Mouse (Mus musculus) lung, postnatal 0 days (tissue): Measurements from ENCODE around the gene Cnksr1. TPM values are rescaled to one million over a fixed set of nuclear protein-coding genes. Genes with fewer than 3 reads are reported as not detected.

Source experiments
- ATAC-seq: fragments of 200-750 bp; cut with Nextera tagmentation; 2 replicates; pipeline ENCODE4 v1.8.0; 2017; ENCODE audit warnings: moderate library complexity
- DNase-seq: peaks from one replicate; pipeline ENCODE4 v3.0.0-alpha.2; 2016; ENCODE audit warnings: low spot score
- H3K27ac ChIP-seq: fragments of 300-500 bp; sonication (generic); 2 replicates; pipeline ENCODE4 v1.5.1; 2014; ENCODE audit warnings: antibody characterized with exemption, mild to moderate bottlenecking, low read length, mixed read lengths
- H3K27me3 ChIP-seq: fragments of 300-500 bp; sonication (generic); replicated peaks from 2 replicates; pipeline ENCODE4 v1.6.1; 2014; ENCODE audit warnings: low read length, mixed read lengths; ENCODE audit not compliant: insufficient read depth
- H3K36me3 ChIP-seq: fragments of 300-500 bp; sonication (generic); 2 replicates; pipeline ENCODE4 v1.6.1; 2014; ENCODE audit warnings: low read length, mixed read lengths; ENCODE audit not compliant: insufficient read depth
- H3K4me1 ChIP-seq: fragments of 300-500 bp; sonication (generic); 2 replicates; pipeline ENCODE4 v1.6.1; 2014; ENCODE audit warnings: antibody characterized with exemption, low read depth, low read length, mixed read lengths; ENCODE audit not compliant: insufficient read depth
- H3K4me2 ChIP-seq: fragments of 300-500 bp; sonication (generic); replicated peaks from 2 replicates; pipeline ENCODE4 v1.6.1; 2014; ENCODE audit warnings: low read depth, mild to moderate bottlenecking, low read length, moderate library complexity, mixed read lengths
- H3K4me3 ChIP-seq: fragments of 300-500 bp; sonication (generic); 2 replicates; pipeline ENCODE4 v1.5.1; 2014; ENCODE audit warnings: low read depth, low read length
- H3K9ac ChIP-seq: fragments of 300-500 bp; sonication (generic); replicated peaks from 2 replicates; pipeline ENCODE4 v1.6.1; 2014; ENCODE audit warnings: low read depth, mild to moderate bottlenecking
- H3K9me3 ChIP-seq: fragments of 300-500 bp; sonication (generic); 2 replicates; pipeline ENCODE4 v1.6.1; 2016; ENCODE audit warnings: low read length, mixed read lengths
- CTCF ChIP-seq: IDR thresholded peaks from 2 replicates; pipeline ENCODE4 v1.5.1; 2016; ENCODE audit warnings: antibody characterized with exemption, mild to moderate bottlenecking
- EP300 ChIP-seq: IDR thresholded peaks from 2 replicates; pipeline ENCODE4 v1.6.1; 2016; ENCODE audit warnings: antibody characterized with exemption, mild to moderate bottlenecking, control low read depth
- WGBS: fragments of 180-500 bp; shearing (Covaris S2); extraction: QIAGEN DNeasy Blood & Tissue Kit; methylation state at CpG from one replicate; pipeline ENCODE4 v1.1.7; 2014; 5-methylcytosine and 5-hydroxymethylcytosine counted together
- polyA plus RNA-seq: library from polyadenylated mRNA; unstranded; fragments of >200 nt; fragmentation: Nextera tagmentation; extraction: Ambion mirVana; gene quantifications from 2 replicates; pipeline ENCODE4 v1.2.1, GENCODE M21; 2015

Gene Cnksr1
- 11.9 and 13.0 TPM in 2 replicates for polyA plus RNA-seq

DNA sequence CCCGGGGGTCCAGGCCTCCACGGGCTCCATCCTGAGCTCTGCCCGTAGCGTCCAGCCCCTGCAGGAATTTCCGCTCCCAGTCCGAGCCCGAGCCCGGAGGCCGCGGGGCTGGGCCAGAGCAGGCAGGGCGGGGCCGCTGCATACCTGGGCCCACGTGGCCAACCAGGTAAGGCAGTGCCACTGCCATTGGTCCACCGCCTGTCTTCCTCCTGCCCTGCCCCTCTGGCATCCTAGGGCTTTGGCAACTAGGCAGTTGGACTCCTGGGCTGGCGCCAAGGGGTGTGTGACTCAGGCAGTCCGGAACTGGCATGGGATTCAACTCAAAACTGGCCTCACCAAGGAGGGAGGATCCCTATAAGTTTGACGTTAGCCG lies at the start of gene Cnksr1:
Gene Cnksr1, minus strand, starts transcription at position 121 of the 373 bp plus-strand sequence.
- peak within 1 kb of the TSS; percentile 37; the same call in 1 of the 2 replicates for H3K9ac ChIP-seq
- no peaks in the 10 kb centered on the region for H3K9me3 ChIP-seq
- peak within 1 kb of the TSS; percentile 38 for H3K4me3 ChIP-seq
- H3K27ac ChIP-seq, result peak within 1 kb of the TSS; percentile 91
- H3K36me3 ChIP-seq, result no peaks in the 10 kb centered on the region
- WGBS, result 2% methylated on average over 16 of the region's 18 CpGs
- H3K4me1 ChIP-seq, result peaks cover 4% of the 10 kb centered on the region
- DNase-seq (peak; percentile 95), ATAC-seq (peak; percentile 99)
- peak within 1 kb of the TSS; percentile 50 for H3K4me2 ChIP-seq
- TF ChIP-seq CTCF, result no peak
- TF ChIP-seq EP300, result no peak
- H3K27me3 ChIP-seq, result no peaks in the 10 kb centered on the region

DNA sequence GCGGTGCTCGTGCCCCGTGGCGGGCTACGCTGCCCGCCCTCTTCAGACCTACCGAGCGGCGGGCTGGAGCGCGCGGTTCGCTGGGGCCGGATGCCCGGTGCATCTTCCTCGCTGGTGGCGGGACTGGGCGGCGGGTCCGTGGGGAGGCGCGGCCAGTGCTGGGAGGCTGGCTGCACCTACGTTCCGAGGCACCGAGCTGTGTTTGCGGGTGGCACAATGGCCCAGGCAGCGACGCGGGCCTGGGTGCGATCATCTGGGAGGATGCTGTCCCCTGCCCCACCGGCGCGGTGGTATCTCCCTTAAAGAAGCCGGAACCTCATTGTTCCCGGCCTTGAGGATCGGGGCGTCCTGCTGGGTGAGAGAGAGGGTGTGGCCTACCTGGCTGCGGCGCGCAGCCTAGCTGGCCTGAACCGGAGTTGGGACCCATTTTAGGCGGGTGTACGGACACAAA lies 49.4 kb upstream of the Cnksr1 start, which contains the start of gene Pdik1l:
Gene Pdik1l, minus strand, starts transcription at position 321 of the 451 bp plus-strand sequence.
- TF ChIP-seq CTCF (no peak), EP300 (no peak)
- Histone ChIP-seq H3K27ac (peak within 1 kb of the TSS; percentile 98), H3K36me3 (no peaks in the 10 kb centered on the region), H3K27me3 (no peaks in the 10 kb centered on the region), H3K9me3 (no peaks in the 10 kb centered on the region), H3K4me3 (peak within 1 kb of the TSS; percentile 93), H3K4me1 (peaks cover 9% of the 10 kb centered on the region; the same call in 1 of the 2 replicates), H3K4me2 (peak within 1 kb of the TSS; percentile 94), H3K9ac (peak within 1 kb of the TSS; percentile 86)
- peak; percentile 92 for DNase-seq
- WGBS, result under 1% methylated on average over 36 of the region's 43 CpGs
- peak; percentile 76 for ATAC-seq

DNA sequence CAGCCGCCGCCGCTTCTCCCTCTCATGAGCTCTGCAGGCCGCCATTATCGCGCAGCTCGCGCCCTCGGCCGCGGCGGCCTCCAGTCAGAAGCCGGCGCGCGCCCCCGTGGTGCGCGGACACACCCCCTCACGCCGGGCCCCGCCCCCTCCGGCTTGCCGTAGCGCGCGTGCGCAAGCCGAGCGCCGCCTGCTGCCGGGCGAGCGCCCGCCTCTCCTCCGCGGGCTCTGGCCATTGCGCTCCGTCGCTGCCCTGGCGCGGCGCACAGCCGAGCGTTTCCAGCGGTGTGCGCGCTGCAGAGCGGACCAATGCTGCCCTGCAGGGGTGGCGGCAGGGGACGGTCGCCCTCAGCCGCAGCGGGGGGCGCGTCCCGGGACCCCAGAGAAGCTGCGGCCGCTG lies 49.0 kb upstream of the Cnksr1 start:
- Histone ChIP-seq H3K4me1 (peaks cover 9% of the 10 kb centered on the region; the same call in 1 of the 2 replicates), H3K9ac (peak overlapping the region; percentile 86), H3K27me3 (no peaks in the 10 kb centered on the region), H3K36me3 (0 out of 2 replicates have a peak, but pooled peaks cover under 1% of the 10 kb centered on the region), H3K4me3 (peak overlapping the region; percentile 93), H3K4me2 (peak overlapping the region; percentile 94), H3K27ac (peak overlapping the region; percentile 98), H3K9me3 (no peaks in the 10 kb centered on the region)
- WGBS, result 1% methylated on average over 17 of the region's 59 CpGs
- DNase-seq, result peak; percentile 95
- TF ChIP-seq CTCF (peak; percentile 59), EP300 (no peak)
- ATAC-seq, result peak; percentile 96

DNA sequence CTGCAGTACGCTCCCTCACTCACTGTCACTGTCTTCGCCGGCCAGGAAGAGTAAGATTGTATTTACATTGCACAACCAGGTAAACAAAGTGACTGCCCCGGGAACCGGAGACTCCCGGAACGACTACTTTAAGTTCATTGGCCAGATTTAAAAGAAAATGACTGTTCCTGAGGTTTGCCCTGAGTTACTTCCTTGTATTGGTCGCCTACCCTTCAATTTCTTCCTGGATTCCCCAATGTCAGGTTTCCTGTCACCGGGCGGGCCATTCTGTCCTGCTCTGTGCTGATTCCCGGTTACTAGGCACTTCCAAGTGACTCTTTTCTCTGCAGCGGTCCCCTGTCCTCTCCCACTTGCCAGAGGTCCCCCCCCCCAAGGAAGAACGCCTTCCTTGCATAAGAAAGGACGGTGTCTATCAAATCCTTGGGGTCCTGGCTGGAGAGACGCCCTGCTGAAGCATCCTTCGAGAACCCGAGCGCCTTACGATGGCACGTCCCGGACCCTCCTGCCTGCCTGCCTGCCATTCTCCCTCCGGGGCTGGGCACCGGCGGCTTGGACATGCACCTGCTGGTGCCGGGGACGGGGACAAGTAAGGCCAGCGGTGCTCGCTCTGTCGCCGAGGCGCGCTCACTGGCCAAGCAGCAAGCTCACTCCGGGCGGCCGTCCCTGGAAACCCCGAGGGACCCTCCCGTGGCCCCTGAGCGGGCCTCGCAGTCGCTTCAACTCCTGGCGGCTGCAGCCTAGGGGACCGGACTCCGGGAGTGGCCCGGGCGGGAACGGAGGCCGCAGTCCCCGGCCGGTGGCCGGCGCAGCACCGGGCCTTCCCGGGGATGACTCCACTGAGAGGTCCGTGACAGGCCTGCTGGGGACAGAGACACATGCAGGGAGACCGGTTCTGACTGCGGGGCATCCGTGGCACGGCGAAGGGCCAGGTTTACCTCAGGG lies 48.3 kb upstream of the Cnksr1 start:
- H3K27me3 ChIP-seq, result no peaks in the 10 kb centered on the region
- TF ChIP-seq CTCF (no peak), EP300 (no peak)
- H3K9me3 ChIP-seq, result no peaks in the 10 kb centered on the region
- peak overlapping the region; percentile 86 for H3K9ac ChIP-seq
- H3K4me1 ChIP-seq, result peaks cover 9% of the 10 kb centered on the region; the same call in 1 of the 2 replicates
- peak; percentile 20 for ATAC-seq
- peak overlapping the region; percentile 94 for H3K4me2 ChIP-seq
- H3K4me3 ChIP-seq, result peak overlapping the region; percentile 93
- peak; percentile 42 for DNase-seq
- 0 out of 2 replicates have a peak, but pooled peaks cover 6% of the 10 kb centered on the region for H3K36me3 ChIP-seq
- peak overlapping the region; percentile 98 for H3K27ac ChIP-seq
- WGBS, result under 1% methylated on average over 52 of the region's 59 CpGs

DNA sequence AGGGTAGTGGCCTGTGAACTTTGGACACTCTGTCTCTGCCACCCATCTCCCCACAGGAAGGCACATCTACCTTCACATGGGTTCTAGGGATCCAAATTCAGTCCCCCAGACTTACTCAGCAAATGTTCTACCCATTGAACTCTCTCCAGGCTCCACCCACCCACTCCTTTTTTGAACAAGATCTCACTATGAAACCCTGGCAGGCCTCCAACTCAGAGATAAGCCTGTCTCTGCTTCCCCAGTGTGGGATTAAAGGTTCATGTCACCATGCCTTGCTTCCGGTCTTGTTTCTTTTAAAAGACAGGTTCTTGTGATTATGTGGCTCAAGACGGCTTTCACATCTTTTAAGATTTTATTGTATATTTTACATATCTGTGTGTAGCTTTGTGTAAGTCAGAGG lies 46.7 kb upstream of the Cnksr1 start:
- H3K27me3 ChIP-seq, result no peaks in the 10 kb centered on the region
- H3K27ac ChIP-seq, result no peak overlapping the region
- TF ChIP-seq EP300 (no peak), CTCF (no peak)
- WGBS, result 82% methylated on average over 2 of the region's 2 CpGs
- ATAC-seq (no peak), DNase-seq (no peak)
- H3K4me1 ChIP-seq, result peaks cover 9% of the 10 kb centered on the region; the same call in 1 of the 2 replicates
- no peak overlapping the region for H3K4me2 ChIP-seq
- 0 out of 2 replicates have a peak, but pooled peaks cover 10% of the 10 kb centered on the region for H3K36me3 ChIP-seq
- no peaks in the 10 kb centered on the region for H3K9me3 ChIP-seq
- no peak overlapping the region for H3K4me3 ChIP-seq
- H3K9ac ChIP-seq, result no peak overlapping the region
